Mouse (Mus musculus): ENCODE measurements around the gene Gm49425. TPM values are rescaled to one million over a fixed set of nuclear protein-coding genes. Genes with fewer than 3 reads are reported as not detected.
"Not testable (repeated sequence)": the region's sequence is repeated elsewhere in the genome, so short reads cannot be mapped to it uniquely, and the experiment has no call there.

Gm49425 gene
- not detected in 2 replicates for polyA plus RNA-seq (2014; fragmentation: Nextera tagmentation; extraction: Ambion mirVana)

GRCm38 (mm10) chr15:101517161-101517560, at the start of gene Gm49425:
TSS of gene Gm49425 (minus strand) at chr15:101517261.
- 67% methylated on average over 2 of the region's 2 CpGs for WGBS (ENCODE audit: insufficient replicate concordance)
- not testable (repeated sequence) for H3K4me3 ChIP-seq (ENCODE audit: low read depth, low read length); H3K4me2 ChIP-seq; H3K27ac ChIP-seq (ENCODE audit: low read depth, low read length); H3K4me1 ChIP-seq (ENCODE audit: control insufficient read depth, insufficient read depth, low read length); ATAC-seq (replicated peaks; ENCODE audit: insufficient number of reproducible peaks, low FRiP score, low TSS enrichment); H3K9ac ChIP-seq (ENCODE audit: low read depth, low read length); H3K9me3 ChIP-seq (replicated peaks; ENCODE audit: control insufficient read depth, low read length); H3K36me3 ChIP-seq (ENCODE audit: control insufficient read depth, insufficient read depth, low read length)
- peaks cover 15% of the 10 kb centered on the region for H3K27me3 ChIP-seq (ENCODE audit: control insufficient read depth, insufficient read depth, low read length)

GRCm38 (mm10) chr15:101562850-101563249, 45.8 kb upstream of the Gm49425 start, which contains the start of gene Krt90:
TSS of gene Krt90 (minus strand) at chr15:101562950.
- Histone ChIP-seq H3K4me1 (ENCODE audit: control insufficient read depth, insufficient read depth, low read length) (no peaks in the 10 kb centered on the region), H3K27ac (ENCODE audit: low read depth, low read length) (no peak within 1 kb of the TSS), H3K9ac (ENCODE audit: low read depth, low read length) (no peak within 1 kb of the TSS), H3K27me3 (ENCODE audit: control insufficient read depth, insufficient read depth, low read length) (peaks cover 8% of the 10 kb centered on the region; the same call in 1 of the 2 replicates), H3K9me3 (replicated peaks; ENCODE audit: control insufficient read depth, low read length) (no peaks in the 10 kb centered on the region), H3K4me2 (no peak within 1 kb of the TSS), H3K4me3 (ENCODE audit: low read depth, low read length) (no peak within 1 kb of the TSS), H3K36me3 (ENCODE audit: control insufficient read depth, insufficient read depth, low read length) (no peaks in the 10 kb centered on the region)
- 68% methylated on average over 5 of the region's 5 CpGs for WGBS (ENCODE audit: insufficient replicate concordance)
- no peak for ATAC-seq (replicated peaks; ENCODE audit: insufficient number of reproducible peaks, low FRiP score, low TSS enrichment)

GRCm38 (mm10) chr15:101558034-101558646, 41.1 kb upstream of the Gm49425 start:
- Histone ChIP-seq H3K27me3 (ENCODE audit: control insufficient read depth, insufficient read depth, low read length) (peaks cover 19% of the 10 kb centered on the region; the same call in 1 of the 2 replicates), H3K27ac (ENCODE audit: low read depth, low read length) (no peak overlapping the region), H3K4me1 (ENCODE audit: control insufficient read depth, insufficient read depth, low read length) (no peaks in the 10 kb centered on the region), H3K9ac (ENCODE audit: low read depth, low read length) (no peak overlapping the region), H3K4me3 (ENCODE audit: low read depth, low read length) (no peak overlapping the region), H3K4me2 (no peak overlapping the region), H3K9me3 (replicated peaks; ENCODE audit: control insufficient read depth, low read length) (no peaks in the 10 kb centered on the region), H3K36me3 (ENCODE audit: control insufficient read depth, insufficient read depth, low read length) (no peaks in the 10 kb centered on the region)
- ATAC-seq (replicated peaks; ENCODE audit: insufficient number of reproducible peaks, low FRiP score, low TSS enrichment), result no peak
- WGBS (ENCODE audit: insufficient replicate concordance), result 21% methylated on average over 7 of the region's 7 CpGs

GRCm38 (mm10) chr15:101553169-101553568, 36.1 kb upstream of the Gm49425 start:
- WGBS (ENCODE audit: insufficient replicate concordance), result under 1% methylated on average over 11 of the region's 11 CpGs
- no peaks in the 10 kb centered on the region for H3K4me1 ChIP-seq (ENCODE audit: control insufficient read depth, insufficient read depth, low read length)
- ATAC-seq (replicated peaks; ENCODE audit: insufficient number of reproducible peaks, low FRiP score, low TSS enrichment), result no peak
- H3K9me3 ChIP-seq (replicated peaks; ENCODE audit: control insufficient read depth, low read length), result no peaks in the 10 kb centered on the region
- no peak overlapping the region for H3K4me3 ChIP-seq (ENCODE audit: low read depth, low read length)
- H3K9ac ChIP-seq (ENCODE audit: low read depth, low read length), result no peak overlapping the region
- H3K27ac ChIP-seq (ENCODE audit: low read depth, low read length), result no peak overlapping the region
- H3K27me3 ChIP-seq (ENCODE audit: control insufficient read depth, insufficient read depth, low read length), result peaks cover 44% of the 10 kb centered on the region
- peak overlapping the region; percentile 16; the same call in 1 of the 2 replicates for H3K4me2 ChIP-seq
- no peaks in the 10 kb centered on the region for H3K36me3 ChIP-seq (ENCODE audit: control insufficient read depth, insufficient read depth, low read length)

- Histone ChIP-seq H3K4me1 (ENCODE audit: control insufficient read depth, insufficient read depth, low read length) (no peaks in the 10 kb centered on the region), H3K4me3 (ENCODE audit: low read depth, low read length) (no peak overlapping the region), H3K36me3 (ENCODE audit: control insufficient read depth, insufficient read depth, low read length) (no peaks in the 10 kb centered on the region), H3K9me3 (replicated peaks; ENCODE audit: control insufficient read depth, low read length) (no peaks in the 10 kb centered on the region), H3K27ac (ENCODE audit: low read depth, low read length) (no peak overlapping the region), H3K9ac (ENCODE audit: low read depth, low read length) (no peak overlapping the region), H3K4me2 (no peak overlapping the region), H3K27me3 (ENCODE audit: control insufficient read depth, insufficient read depth, low read length) (peaks cover 44% of the 10 kb centered on the region)
- no peak for ATAC-seq (replicated peaks; ENCODE audit: insufficient number of reproducible peaks, low FRiP score, low TSS enrichment)
- 84% methylated on average over 8 of the region's 8 CpGs for WGBS (ENCODE audit: insufficient replicate concordance)
Observed at GRCm38 (mm10) chr15:101552188-101552587, 35.1 kb upstream of the Gm49425 start.

- H3K4me2 ChIP-seq, result no peak within 1 kb of the TSS
Observed at GRCm38 (mm10) chr15:101550567-101550966, 33.5 kb upstream of the Gm49425 start, which contains the start of gene Krt82. TSS of gene Krt82 (minus strand) at chr15:101550667.

GRCm38 (mm10) chr15:101544478-101544877, 27.4 kb upstream of the Gm49425 start:
- Histone ChIP-seq H3K9me3 (replicated peaks; ENCODE audit: control insufficient read depth, low read length) (no peaks in the 10 kb centered on the region), H3K4me3 (ENCODE audit: low read depth, low read length) (no peak overlapping the region), H3K4me2 (no peak overlapping the region), H3K27ac (ENCODE audit: low read depth, low read length) (no peak overlapping the region), H3K27me3 (ENCODE audit: control insufficient read depth, insufficient read depth, low read length) (peaks cover 8% of the 10 kb centered on the region), H3K4me1 (ENCODE audit: control insufficient read depth, insufficient read depth, low read length) (no peaks in the 10 kb centered on the region), H3K36me3 (ENCODE audit: control insufficient read depth, insufficient read depth, low read length) (no peaks in the 10 kb centered on the region), H3K9ac (ENCODE audit: low read depth, low read length) (no peak overlapping the region)
- WGBS (ENCODE audit: insufficient replicate concordance), result 80% methylated on average over 3 of the region's 3 CpGs
- no peak for ATAC-seq (replicated peaks; ENCODE audit: insufficient number of reproducible peaks, low FRiP score, low TSS enrichment)

More at GRCm38 (mm10) chr15:101550567-101550966, 33.5 kb upstream of the Gm49425 start, which contains the start of gene Krt82:
- no peak within 1 kb of the TSS for H3K27ac ChIP-seq (ENCODE audit: low read depth, low read length)
- no peaks in the 10 kb centered on the region for H3K36me3 ChIP-seq (ENCODE audit: control insufficient read depth, insufficient read depth, low read length)
- H3K9ac ChIP-seq (ENCODE audit: low read depth, low read length), result no peak within 1 kb of the TSS
- ATAC-seq (replicated peaks; ENCODE audit: insufficient number of reproducible peaks, low FRiP score, low TSS enrichment), result no peak
- peaks cover 44% of the 10 kb centered on the region for H3K27me3 ChIP-seq (ENCODE audit: control insufficient read depth, insufficient read depth, low read length)
- WGBS (ENCODE audit: insufficient replicate concordance), result 83% methylated on average over 7 of the region's 7 CpGs
- H3K9me3 ChIP-seq (replicated peaks; ENCODE audit: control insufficient read depth, low read length), result no peaks in the 10 kb centered on the region
- H3K4me3 ChIP-seq (ENCODE audit: low read depth, low read length), result no peak within 1 kb of the TSS
- no peaks in the 10 kb centered on the region for H3K4me1 ChIP-seq (ENCODE audit: control insufficient read depth, insufficient read depth, low read length)

GRCm38 (mm10) chr15:101542543-101542942, 25.5 kb upstream of the Gm49425 start:
- no peak for ATAC-seq (replicated peaks; ENCODE audit: insufficient number of reproducible peaks, low FRiP score, low TSS enrichment)
- H3K9ac ChIP-seq (ENCODE audit: low read depth, low read length), result no peak overlapping the region
- H3K27me3 ChIP-seq (ENCODE audit: control insufficient read depth, insufficient read depth, low read length), result peaks cover 8% of the 10 kb centered on the region
- H3K4me2 ChIP-seq, result no peak overlapping the region
- WGBS (ENCODE audit: insufficient replicate concordance), result 50% methylated on average over 9 of the region's 9 CpGs
- H3K4me1 ChIP-seq (ENCODE audit: control insufficient read depth, insufficient read depth, low read length), result no peaks in the 10 kb centered on the region
- H3K36me3 ChIP-seq (ENCODE audit: control insufficient read depth, insufficient read depth, low read length), result no peaks in the 10 kb centered on the region
- H3K27ac ChIP-seq (ENCODE audit: low read depth, low read length), result no peak overlapping the region
- H3K4me3 ChIP-seq (ENCODE audit: low read depth, low read length), result no peak overlapping the region
- no peaks in the 10 kb centered on the region for H3K9me3 ChIP-seq (replicated peaks; ENCODE audit: control insufficient read depth, low read length)

- H3K9ac ChIP-seq (ENCODE audit: low read depth, low read length), result no peak overlapping the region
- no peaks in the 10 kb centered on the region for H3K36me3 ChIP-seq (ENCODE audit: control insufficient read depth, insufficient read depth, low read length)
- ATAC-seq (replicated peaks; ENCODE audit: insufficient number of reproducible peaks, low FRiP score, low TSS enrichment), result no peak
- no peaks in the 10 kb centered on the region for H3K4me1 ChIP-seq (ENCODE audit: control insufficient read depth, insufficient read depth, low read length)
- H3K4me2 ChIP-seq, result no peak overlapping the region
- no peak overlapping the region for H3K27ac ChIP-seq (ENCODE audit: low read depth, low read length)
- WGBS (ENCODE audit: insufficient replicate concordance), result 55% methylated on average over 4 of the region's 4 CpGs
- H3K9me3 ChIP-seq (replicated peaks; ENCODE audit: control insufficient read depth, low read length), result no peaks in the 10 kb centered on the region
- no peak overlapping the region for H3K4me3 ChIP-seq (ENCODE audit: low read depth, low read length)
- H3K27me3 ChIP-seq (ENCODE audit: control insufficient read depth, insufficient read depth, low read length), result peaks cover 14% of the 10 kb centered on the region
Observed at GRCm38 (mm10) chr15:101538580-101538900, 21.5 kb upstream of the Gm49425 start.

Data from heart, embryonic 11.5 days (tissue).